Mouse (Mus musculus): ENCODE results near the gene BC048671.

BC048671 gene

GRCm38 (mm10) chr6:90300919-90301318 is at the start of gene BC048671:
TSS of gene BC048671 (plus strand) at chr6:90301219.
- no peak for DNase-seq (ENCODE audit: low spot score)

- no peak for DNase-seq (ENCODE audit: low spot score)
Observed at GRCm38 (mm10) chr6:90288265-90288664, 12.8 kb upstream of the BC048671 start.

- no peak for DNase-seq (ENCODE audit: low spot score)
Observed at GRCm38 (mm10) chr6:90306315-90306975, 5.4 kb downstream of the BC048671 start.

GRCm38 (mm10) chr6:90308839-90309778 is 8.1 kb downstream of the BC048671 start:
- no peak for DNase-seq (ENCODE audit: low spot score)

GRCm38 (mm10) chr6:90315961-90316360 is 14.9 kb downstream of the BC048671 start:
- no peak for DNase-seq (ENCODE audit: low spot score)

GRCm38 (mm10) chr6:90317510-90318258 is 16.7 kb downstream of the BC048671 start:
- no peak for DNase-seq (ENCODE audit: low spot score)

GRCm38 (mm10) chr6:90319019-90319418 is 18.0 kb downstream of the BC048671 start:
- no peak for DNase-seq (ENCODE audit: low spot score)

- no peak for DNase-seq (ENCODE audit: low spot score)
Observed at GRCm38 (mm10) chr6:90319475-90320191, 18.6 kb downstream of the BC048671 start.

- DNase-seq (ENCODE audit: low spot score) = no peak
Observed at GRCm38 (mm10) chr6:90320429-90320828, 19.4 kb downstream of the BC048671 start.

- no peak for DNase-seq (ENCODE audit: low spot score)
Observed at GRCm38 (mm10) chr6:90321811-90322210, 20.8 kb downstream of the BC048671 start.

GRCm38 (mm10) chr6:90324026-90324425 is 23.0 kb downstream of the BC048671 start:
- DNase-seq (ENCODE audit: low spot score) = no peak

- DNase-seq (ENCODE audit: low spot score) = no peak
Observed at GRCm38 (mm10) chr6:90324463-90324862, 23.4 kb downstream of the BC048671 start.

- no peak for DNase-seq (ENCODE audit: low spot score)
Observed at GRCm38 (mm10) chr6:90324991-90325390, 24.0 kb downstream of the BC048671 start, which contains the start of gene Chst13. TSS of gene Chst13 (minus strand) at chr6:90325185.

GRCm38 (mm10) chr6:90327670-90328069 is 26.7 kb downstream of the BC048671 start:
- DNase-seq (ENCODE audit: low spot score) = no peak

- DNase-seq (ENCODE audit: low spot score) = no peak
Observed at GRCm38 (mm10) chr6:90329953-90330352, 28.9 kb downstream of the BC048671 start.

- no peak for DNase-seq (ENCODE audit: low spot score)
Observed at GRCm38 (mm10) chr6:90332561-90333425, 31.8 kb downstream of the BC048671 start, which contains the start of gene Uroc1. TSS of gene Uroc1 (plus strand) at chr6:90333284.

- no peak for DNase-seq (ENCODE audit: low spot score)
Observed at GRCm38 (mm10) chr6:90334244-90334643, 33.2 kb downstream of the BC048671 start.

GRCm38 (mm10) chr6:90342343-90342742 is 41.3 kb downstream of the BC048671 start:
- DNase-seq (ENCODE audit: low spot score) = no peak

- no peak for DNase-seq (ENCODE audit: low spot score)
Observed at GRCm38 (mm10) chr6:90347183-90347582, 46.2 kb downstream of the BC048671 start.

- DNase-seq (ENCODE audit: low spot score) = no peak
Observed at GRCm38 (mm10) chr6:90348500-90348899, 47.5 kb downstream of the BC048671 start.

- DNase-seq (ENCODE audit: low spot score) = no peak
Observed at GRCm38 (mm10) chr6:90350011-90350410, 49.0 kb downstream of the BC048671 start.
